Mouse (Mus musculus): Measurements from ENCODE around the gene Pole2.
A peak's percentile ranks its signal among the peaks of the same experiment; 100 is the strongest.

The Pole2 gene

DNA sequence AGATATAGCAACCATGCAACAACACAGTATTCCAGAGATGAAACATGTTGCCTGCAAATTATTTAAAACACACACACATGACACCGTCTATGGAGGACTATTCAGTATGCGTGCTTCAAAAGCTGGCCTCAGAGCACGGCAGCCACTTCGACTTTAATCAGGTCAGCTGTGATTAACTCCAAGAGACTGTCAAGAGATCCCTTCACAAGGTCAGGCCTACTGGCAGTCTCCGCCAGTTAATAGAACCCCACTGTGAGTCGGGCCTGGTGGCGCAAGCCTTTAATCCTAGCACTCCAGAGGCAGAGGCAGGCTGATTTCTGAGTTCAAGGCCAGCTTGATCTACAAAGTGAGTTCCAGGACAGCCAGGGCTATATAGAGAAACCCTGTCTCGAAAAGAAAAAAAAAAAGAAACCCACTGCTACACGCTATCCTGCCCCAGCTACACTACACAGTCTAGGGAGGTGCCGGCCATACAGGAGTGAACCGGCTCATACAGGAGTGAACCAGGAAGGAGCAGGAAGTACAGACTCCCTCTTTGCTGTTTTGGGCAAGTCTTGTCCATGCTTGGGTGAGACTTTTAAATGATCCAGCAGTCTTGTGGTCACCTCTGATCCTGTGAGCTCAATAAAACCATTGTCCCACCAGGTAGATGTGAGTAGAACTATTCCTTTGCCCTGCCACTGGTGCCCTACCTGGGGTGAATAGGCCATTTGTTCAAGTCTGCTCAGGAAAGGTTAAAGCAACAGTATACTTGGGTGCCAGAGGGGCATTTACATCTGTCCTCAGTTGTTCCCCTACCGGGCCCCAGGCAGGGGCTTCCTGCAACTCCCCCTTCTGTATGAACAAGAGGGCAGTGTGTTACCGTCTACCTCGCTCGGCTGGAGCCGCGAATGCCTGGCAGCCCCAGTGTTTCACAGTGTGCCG, 17.7 kb downstream of the Pole2 start:
- no peak for DNase-seq (ENCODE audit: extremely low spot score)

GRCm38 (mm10) chr12:69208520-69208919, 19.5 kb downstream of the Pole2 start:
- DNase-seq (ENCODE audit: extremely low spot score), result no peak

- DNase-seq (ENCODE audit: extremely low spot score), result no peak
These were observed 20.1 kb downstream of the Pole2 start for GRCm38 (mm10) chr12:69207926-69208325.

- DNase-seq (ENCODE audit: extremely low spot score), result no peak
These were observed 20.6 kb downstream of the Pole2 start for GRCm38 (mm10) chr12:69207396-69207795.

DNA sequence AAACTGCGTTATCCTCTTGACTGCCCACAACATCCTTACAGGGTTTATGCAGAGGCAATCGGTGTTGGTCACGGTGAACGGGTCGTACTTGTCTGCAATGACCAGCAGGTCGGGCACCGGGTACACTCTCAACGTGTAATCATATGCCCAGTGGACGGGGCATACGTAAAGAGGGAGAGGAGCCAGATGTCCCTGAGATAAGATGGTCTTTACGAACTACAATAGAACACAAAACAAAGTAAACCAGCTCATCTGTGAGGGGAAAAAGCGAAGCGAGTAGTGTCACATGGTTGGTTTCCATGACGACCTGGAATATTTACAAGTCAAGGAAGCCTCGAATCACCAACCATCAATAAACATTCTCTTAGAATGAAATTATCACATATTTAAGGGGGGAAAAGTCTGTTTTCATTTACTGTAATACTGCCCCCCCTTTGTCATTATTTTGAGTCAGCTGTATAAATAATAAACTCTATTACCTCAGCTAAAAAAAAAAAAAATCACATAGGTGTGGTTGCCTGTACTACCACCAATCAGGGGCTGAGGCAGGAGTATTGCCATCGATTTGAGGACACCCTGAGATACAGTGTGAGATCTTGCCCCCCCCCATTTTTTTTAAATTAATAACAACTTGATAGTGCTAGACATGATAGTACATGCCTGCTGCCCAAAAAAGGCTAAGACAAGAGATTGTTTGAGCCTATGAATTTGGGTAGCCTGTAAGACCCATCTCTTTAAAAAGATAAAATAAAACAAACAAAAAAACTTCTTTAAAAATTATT, 23.8 kb downstream of the Pole2 start, which contains the start of gene Gm49384:
Gm49384 (minus strand) TSS at position 216 of the 782 bp plus-strand sequence.
- DNase-seq (ENCODE audit: extremely low spot score), result no peak

DNA sequence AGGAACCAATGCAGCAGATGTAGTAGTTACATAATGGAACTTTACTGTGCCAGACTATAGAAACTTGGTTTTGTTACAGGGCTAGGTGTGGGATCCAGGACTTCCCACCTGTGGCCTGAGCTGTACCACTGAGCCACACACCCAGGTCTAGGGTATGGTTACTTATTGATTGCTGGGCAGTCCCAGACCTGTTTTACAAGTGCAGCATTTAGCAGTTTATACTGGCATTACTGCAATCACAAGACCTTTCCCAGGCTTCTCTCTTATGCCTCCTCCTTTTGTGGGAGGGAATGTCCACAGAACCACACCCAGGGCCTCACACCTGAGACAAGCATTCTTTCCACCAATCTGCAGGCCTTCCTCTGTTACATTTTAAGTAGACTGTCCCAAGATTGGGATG, 29.0 kb downstream of the Pole2 start:
- no peak for DNase-seq (ENCODE audit: extremely low spot score)

DNA sequence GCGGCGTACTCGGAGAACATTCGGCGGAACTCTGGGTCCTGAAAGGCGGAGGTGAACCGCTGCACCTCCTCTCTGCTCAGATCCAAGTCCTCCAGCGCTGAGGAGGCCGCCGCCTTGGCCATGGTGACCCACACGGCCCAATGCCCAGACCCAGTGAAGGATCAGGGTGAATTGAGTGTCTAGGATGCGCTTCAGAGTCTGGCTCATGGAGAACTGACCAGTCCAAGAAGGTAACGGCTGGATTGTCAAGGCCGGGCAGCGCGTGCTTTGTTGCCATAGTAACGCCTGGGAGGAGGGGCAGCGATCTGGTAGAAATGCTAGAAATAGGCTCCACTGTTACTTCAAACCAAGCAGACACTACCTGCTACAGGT, 29.8 kb downstream of the Pole2 start, which contains the start of gene Dnaaf2:
Dnaaf2 (minus strand) TSS at position 266 of the 372 bp plus-strand sequence.
- peak; percentile 82 for DNase-seq (ENCODE audit: extremely low spot score)

GRCm38 (mm10) chr12:69197378-69198163, 30.4 kb downstream of the Pole2 start:
- peak; percentile 78 for DNase-seq (ENCODE audit: extremely low spot score)

DNA sequence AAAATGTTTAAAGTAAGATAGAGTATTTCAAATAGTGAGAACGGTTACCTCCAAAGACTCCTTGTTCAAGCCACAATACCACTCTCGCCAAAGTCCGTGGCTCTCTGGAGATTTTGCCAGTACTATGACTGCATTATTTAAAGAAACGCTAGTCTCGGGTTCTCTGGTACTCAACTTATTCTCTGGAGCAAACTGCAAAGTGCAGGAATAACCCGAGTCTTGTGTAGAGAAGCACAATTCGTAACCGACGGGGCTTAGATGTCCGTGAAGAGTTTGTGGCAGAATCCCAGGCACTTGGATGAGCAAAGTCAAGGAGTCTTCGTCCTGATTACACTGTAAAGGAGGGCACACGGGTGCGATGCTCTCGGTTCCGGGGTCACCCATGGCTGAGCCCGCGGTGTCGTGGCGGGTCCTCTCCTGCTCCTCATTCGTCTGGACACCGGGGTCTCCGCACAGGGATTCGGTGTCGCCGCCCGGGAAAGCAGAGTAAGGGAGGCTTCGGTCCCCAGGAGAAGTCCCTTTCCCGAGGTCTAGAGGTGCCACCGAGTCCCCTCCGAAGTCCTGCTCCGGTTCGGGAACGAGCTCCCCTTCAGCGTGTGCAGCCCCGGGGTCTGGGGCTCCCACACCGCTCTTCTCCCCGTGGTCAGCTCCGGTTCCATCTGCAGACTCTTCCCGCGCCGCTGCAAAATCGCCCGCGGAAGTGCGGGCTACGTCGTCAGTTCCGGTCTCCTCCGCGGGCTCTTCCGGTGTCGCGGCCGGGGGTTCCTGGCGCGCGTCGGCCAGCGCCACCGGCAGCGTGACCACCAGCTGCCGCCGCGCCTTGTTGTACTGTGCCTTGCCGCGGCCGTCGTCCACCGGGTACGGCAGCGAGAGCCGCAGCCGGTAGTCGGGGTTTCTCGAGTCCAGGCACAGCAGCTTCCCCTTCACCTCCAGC, 31.3 kb downstream of the Pole2 start, which contains the start of gene Gm49383:
Gm49383 (minus strand) TSS at position 661 of the 934 bp plus-strand sequence.
- no peak for DNase-seq (ENCODE audit: extremely low spot score)

- DNase-seq (ENCODE audit: extremely low spot score), result no peak
These were observed 35.4 kb downstream of the Pole2 start for GRCm38 (mm10) chr12:69192637-69193036.

GRCm38 (mm10) chr12:69191396-69191795, 36.6 kb downstream of the Pole2 start:
- DNase-seq (ENCODE audit: extremely low spot score), result no peak

GRCm38 (mm10) chr12:69190522-69190921, 37.5 kb downstream of the Pole2 start:
- no peak for DNase-seq (ENCODE audit: extremely low spot score)

DNA sequence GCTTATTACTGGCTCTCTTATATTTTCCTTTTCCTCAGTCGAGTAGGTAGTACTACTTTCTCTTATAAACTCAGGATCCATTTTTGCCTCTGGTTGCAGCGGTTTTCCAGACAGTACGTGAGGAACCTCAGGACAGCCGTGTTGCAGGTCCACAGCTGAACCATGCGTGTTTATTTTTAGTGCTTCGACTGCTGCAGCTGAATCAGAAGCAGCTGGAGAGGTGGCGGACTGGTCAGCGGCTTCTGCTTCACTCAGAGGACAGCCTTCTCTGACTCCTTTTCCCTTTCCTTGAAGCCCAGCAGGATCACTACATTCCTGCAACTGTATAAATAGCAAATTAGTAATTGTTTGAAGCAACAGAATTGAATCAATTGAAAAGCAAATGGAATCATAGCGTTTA, 37.9 kb downstream of the Pole2 start:
- DNase-seq (ENCODE audit: extremely low spot score), result no peak

DNA sequence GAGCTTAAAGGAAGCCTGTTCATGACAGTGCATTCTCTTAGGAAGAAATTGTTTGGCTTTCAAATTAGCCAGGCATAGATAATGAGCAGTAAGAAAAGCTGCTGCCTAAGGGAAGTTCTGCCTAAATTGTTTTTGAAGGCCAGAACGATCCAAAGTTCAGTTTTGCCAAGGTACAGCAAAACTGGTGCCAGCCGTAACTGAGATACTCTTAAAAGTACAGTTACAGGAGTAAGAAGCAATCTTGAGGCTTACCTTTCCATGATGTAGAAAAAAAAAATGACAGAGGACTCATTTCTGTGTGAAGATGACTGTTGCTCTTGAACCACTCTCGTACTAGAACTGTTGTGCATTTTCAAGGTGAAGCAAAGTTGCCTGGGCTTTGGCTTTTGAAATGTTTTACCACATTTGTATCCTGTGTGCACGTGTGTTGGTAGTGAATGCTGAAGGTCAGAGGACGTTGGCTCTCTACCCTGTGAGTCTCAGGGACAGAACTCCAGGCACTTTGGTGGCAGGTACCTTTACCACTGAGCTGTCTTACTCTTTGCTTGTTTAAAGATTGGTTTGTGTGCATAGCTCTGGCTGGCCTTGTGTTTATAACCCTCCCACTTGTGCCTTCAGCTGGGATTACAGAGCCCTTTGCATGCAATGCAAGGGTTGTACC, 41.1 kb downstream of the Pole2 start:
- no peak for DNase-seq (ENCODE audit: extremely low spot score)

GRCm38 (mm10) chr12:69185371-69185770, 42.6 kb downstream of the Pole2 start:
- no peak for DNase-seq (ENCODE audit: extremely low spot score)

DNA sequence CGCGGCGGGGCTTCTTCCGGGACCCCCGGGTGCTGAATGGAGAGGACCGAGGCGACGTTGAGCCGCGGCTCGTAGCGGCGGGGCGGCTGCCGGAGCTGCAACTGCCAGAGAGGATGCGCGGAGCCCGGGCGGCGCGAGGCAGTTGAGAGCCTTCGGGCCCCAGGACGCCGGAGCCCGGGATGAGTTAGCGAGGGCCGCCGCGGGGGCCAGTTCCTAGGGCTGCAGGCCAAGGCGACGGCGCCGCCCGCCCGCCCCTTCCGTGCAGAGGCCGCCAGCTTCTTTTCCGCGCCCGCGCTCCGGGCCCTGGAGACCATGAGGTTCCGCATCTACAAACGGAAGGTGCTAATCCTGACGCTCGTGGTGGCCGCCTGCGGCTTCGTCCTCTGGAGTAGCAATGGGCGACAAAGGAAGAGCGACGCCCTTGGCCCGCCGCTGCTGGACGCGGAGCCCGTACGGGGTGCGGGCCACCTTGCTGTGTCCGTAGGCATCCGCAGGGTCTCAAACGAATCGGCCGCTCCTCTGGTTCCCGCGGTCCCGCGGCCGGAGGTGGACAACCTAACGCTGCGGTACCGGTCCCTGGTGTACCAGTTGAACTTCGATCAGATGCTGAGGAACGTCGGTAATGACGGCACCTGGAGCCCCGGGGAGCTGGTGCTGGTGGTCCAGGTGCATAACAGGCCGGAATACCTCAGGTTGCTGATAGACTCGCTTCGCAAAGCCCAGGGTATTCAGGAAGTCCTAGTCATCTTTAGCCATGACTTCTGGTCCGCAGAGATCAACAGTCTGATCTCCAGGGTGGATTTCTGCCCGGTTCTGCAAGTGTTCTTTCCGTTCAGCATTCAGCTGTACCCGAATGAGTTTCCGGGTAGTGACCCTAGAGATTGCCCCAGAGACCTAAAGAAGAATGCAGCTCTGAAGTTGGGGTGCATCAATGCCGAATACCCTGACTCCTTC, 43.4 kb downstream of the Pole2 start:
- DNase-seq (ENCODE audit: extremely low spot score), result no peak

- DNase-seq (ENCODE audit: extremely low spot score), result peak; percentile 96
These were observed 44.2 kb downstream of the Pole2 start, which contains the start of the genes Rpl36al and Mgat2 for GRCm38 (mm10) chr12:69183583-69184308. TSS of gene Rpl36al (minus strand) at chr12:69184083. TSS of gene Mgat2 (plus strand) at chr12:69184157.

GRCm38 (mm10) chr12:69181800-69182199, 46.2 kb downstream of the Pole2 start:
- no peak for DNase-seq (ENCODE audit: extremely low spot score)

All from embryo, embryonic 9.5 days (tissue).